Mouse (Mus musculus) liver, embryonic 11.5 days (tissue): ENCODE results near the gene Hmg20b. TPM values are rescaled to one million over a fixed set of nuclear protein-coding genes. Genes with fewer than 3 reads are reported as not detected.
A peak's percentile ranks its signal among the peaks of the same experiment; 100 is the strongest.

ENCODE experiments used
- ATAC-seq: fragments of 200-750 bp; cut with Nextera tagmentation; replicated peaks from 2 replicates; pipeline ENCODE4 v1.8.0; 2017; ENCODE audit warnings: moderate number of reproducible peaks, mild to moderate bottlenecking, moderate TSS enrichment, moderate library complexity; ENCODE audit not compliant: low FRiP score
- DNase-seq: peaks from one replicate; pipeline ENCODE4 v3.0.0-alpha.2; 2017; ENCODE audit warnings: low spot score
- H3K27ac ChIP-seq: fragments of 300-500 bp; sonication (generic); 2 replicates; pipeline ENCODE4 v1.5.1; 2014; ENCODE audit warnings: mild to moderate bottlenecking, low read depth, low read length, control low read depth
- H3K27me3 ChIP-seq: fragments of 300-500 bp; sonication (generic); replicated peaks from 2 replicates; pipeline ENCODE4 v1.6.1; 2014; ENCODE audit warnings: low read length, mixed read lengths; ENCODE audit not compliant: control insufficient read depth, insufficient read depth
- H3K36me3 ChIP-seq: fragments of 300-500 bp; sonication (generic); 2 replicates; pipeline ENCODE4 v1.6.1; 2014; ENCODE audit warnings: mild to moderate bottlenecking, low read length, moderate library complexity, mixed read lengths; ENCODE audit not compliant: control insufficient read depth, insufficient read depth
- H3K4me1 ChIP-seq: fragments of 300-500 bp; sonication (generic); replicated peaks from 2 replicates; pipeline ENCODE4 v1.6.1; 2014; ENCODE audit warnings: low read length, mixed read lengths; ENCODE audit not compliant: control insufficient read depth, insufficient read depth
- H3K4me2 ChIP-seq: fragments of 300-500 bp; sonication (generic); 2 replicates; pipeline ENCODE4 v1.6.1; 2014; ENCODE audit warnings: mild to moderate bottlenecking, control low read depth, moderate library complexity
- H3K4me3 ChIP-seq: fragments of 300-500 bp; sonication (generic); 2 replicates; pipeline ENCODE4 v1.5.1; 2014; ENCODE audit warnings: low read depth, low read length, control low read depth
- H3K9ac ChIP-seq: fragments of 300-500 bp; sonication (generic); 2 replicates; pipeline ENCODE4 v1.6.1; 2014; ENCODE audit warnings: low read depth, low read length, control low read depth
- H3K9me3 ChIP-seq: fragments of 300-500 bp; sonication (generic); 2 replicates; pipeline ENCODE4 v1.6.1; 2016; ENCODE audit warnings: low read length, inconsistent platforms, mixed read lengths; ENCODE audit not compliant: control insufficient read depth
- WGBS: fragments of 180-500 bp; shearing (Covaris S2); extraction: QIAGEN DNeasy Blood & Tissue Kit; methylation state at CpG from one replicate; pipeline ENCODE4 v1.1.7; 2014; 5-methylcytosine and 5-hydroxymethylcytosine counted together
- polyA plus RNA-seq: library from polyadenylated mRNA; unstranded; fragments of >200 nt; fragmentation: Nextera tagmentation; extraction: Ambion mirVana; gene quantifications from 2 replicates; pipeline ENCODE4 v1.2.1, GENCODE M21; 2014

The Hmg20b gene
- polyA plus RNA-seq, 1 experiment from 2014 or later: 68.6 TPM

GRCm38 (mm10) chr10:81330007-81330406 lies 20.3 kb downstream of the Hmg20b start:
- H3K9ac ChIP-seq: no peak overlapping the region
- peak overlapping the region; percentile 60; the same call in 1 of the 2 replicates for H3K27ac ChIP-seq

DNA sequence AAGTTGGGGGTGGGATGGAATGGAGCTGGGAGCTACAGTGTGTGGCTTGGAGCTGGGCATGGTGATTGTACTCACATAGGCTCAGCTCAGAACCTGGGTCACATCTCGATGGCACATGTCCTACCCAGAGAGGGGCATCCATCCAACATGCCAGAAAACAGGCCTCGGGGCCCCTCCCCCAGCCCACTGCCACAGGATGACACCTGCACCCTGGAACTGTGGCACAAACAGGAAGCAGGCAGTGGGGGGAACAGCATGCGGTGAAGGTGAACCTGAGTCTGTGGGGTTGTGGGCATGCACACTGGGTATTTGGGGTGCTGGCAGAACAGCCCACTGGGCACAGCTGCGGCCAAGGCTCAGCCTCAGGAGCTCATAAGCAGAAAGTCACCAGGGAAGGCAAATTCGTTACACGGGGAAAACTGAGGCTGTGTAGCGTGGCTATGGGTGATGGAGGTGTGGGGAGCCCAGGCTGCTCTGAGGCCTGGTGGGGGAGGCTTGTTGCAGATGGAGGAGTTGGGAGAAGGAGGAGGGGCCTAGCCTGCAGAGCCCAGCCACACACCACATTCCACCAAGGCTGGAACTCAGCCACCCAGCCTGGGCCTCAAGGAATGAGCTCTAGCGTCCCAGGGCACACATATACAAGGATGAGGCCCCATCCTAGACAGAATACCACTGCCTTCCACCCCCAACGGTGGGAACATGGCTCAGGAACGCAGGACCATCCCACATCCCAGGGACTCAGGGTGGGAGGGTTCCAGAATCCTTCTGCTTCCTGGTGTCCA lies 20.9 kb downstream of the Hmg20b start:
- 62% methylated on average over 10 of the region's 10 CpGs for WGBS
- peak overlapping the region; percentile 60 for H3K27ac ChIP-seq
- no peak overlapping the region; the same call in 1 of the 2 replicates for H3K9ac ChIP-seq
- H3K4me3 ChIP-seq: peak overlapping the region; percentile 16; the same call in 1 of the 2 replicates
- peaks cover 27% of the 10 kb centered on the region for H3K36me3 ChIP-seq
- H3K9me3 ChIP-seq: no peaks in the 10 kb centered on the region
- no peak for ATAC-seq
- peaks cover 11% of the 10 kb centered on the region for H3K27me3 ChIP-seq
- no peak for DNase-seq
- H3K4me2 ChIP-seq: peak overlapping the region; percentile 40
- peaks cover 34% of the 10 kb centered on the region for H3K4me1 ChIP-seq

More at GRCm38 (mm10) chr10:81330007-81330406, 20.3 kb downstream of the Hmg20b start:
- H3K9me3 ChIP-seq: no peaks in the 10 kb centered on the region
- ATAC-seq (no peak), DNase-seq (no peak)
- peaks cover 11% of the 10 kb centered on the region for H3K27me3 ChIP-seq
- 57% methylated on average over 4 of the region's 4 CpGs for WGBS
- no peak overlapping the region for H3K4me3 ChIP-seq
- peaks cover 34% of the 10 kb centered on the region for H3K4me1 ChIP-seq
- peak overlapping the region; percentile 11; the same call in 1 of the 2 replicates for H3K4me2 ChIP-seq
- peaks cover 21% of the 10 kb centered on the region for H3K36me3 ChIP-seq

DNA sequence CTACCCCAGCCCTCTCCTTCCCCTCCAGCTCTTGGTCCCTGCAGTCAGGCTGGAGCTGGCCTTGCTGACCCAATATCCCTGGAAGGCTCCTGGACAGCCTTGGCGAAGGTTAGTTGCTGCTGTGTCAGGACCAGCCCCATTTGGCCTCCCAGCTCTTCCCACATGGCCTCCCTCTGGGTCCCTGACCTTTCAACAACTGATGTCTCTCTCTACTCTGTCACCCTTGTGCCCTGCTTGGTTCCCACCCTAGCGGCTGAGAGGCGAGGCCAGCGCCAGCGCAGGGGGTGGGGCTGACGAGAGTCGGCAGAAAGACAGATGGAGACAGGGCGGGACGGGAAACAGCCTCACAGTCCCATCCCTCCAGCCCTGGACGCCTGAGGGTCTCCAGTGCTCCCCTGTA lies 21.9 kb downstream of the Hmg20b start, which contains the start of gene Tbxa2r:
Gene Tbxa2r, plus strand, starts transcription at position 346 of the 400 bp plus-strand sequence.
- Histone ChIP-seq H3K4me1 (peaks cover 34% of the 10 kb centered on the region), H3K27me3 (peaks cover 11% of the 10 kb centered on the region), H3K36me3 (peaks cover 37% of the 10 kb centered on the region), H3K27ac (peak within 1 kb of the TSS; percentile 73), H3K9ac (peak within 1 kb of the TSS; percentile 11; the same call in 1 of the 2 replicates), H3K9me3 (no peaks in the 10 kb centered on the region), H3K4me3 (peak within 1 kb of the TSS; percentile 16; the same call in 1 of the 2 replicates), H3K4me2 (peak within 1 kb of the TSS; percentile 40)
- peak; percentile 54 for ATAC-seq
- peak; percentile 61 for DNase-seq
- WGBS: 8% methylated on average over 10 of the region's 10 CpGs

GRCm38 (mm10) chr10:81327959-81328358 lies 22.3 kb downstream of the Hmg20b start:
- Histone ChIP-seq H3K4me2 (peak overlapping the region; percentile 40), H3K27me3 (peaks cover 8% of the 10 kb centered on the region), H3K27ac (peak overlapping the region; percentile 73), H3K9ac (0 out of 2 replicates have a peak overlapping the region, but pooled peaks have one; percentile 11), H3K9me3 (no peaks in the 10 kb centered on the region), H3K36me3 (peaks cover 42% of the 10 kb centered on the region), H3K4me1 (peaks cover 34% of the 10 kb centered on the region), H3K4me3 (no peak overlapping the region)
- no peak for DNase-seq
- ATAC-seq: peak; percentile 33
- 19% methylated on average over 2 of the region's 2 CpGs for WGBS

DNA sequence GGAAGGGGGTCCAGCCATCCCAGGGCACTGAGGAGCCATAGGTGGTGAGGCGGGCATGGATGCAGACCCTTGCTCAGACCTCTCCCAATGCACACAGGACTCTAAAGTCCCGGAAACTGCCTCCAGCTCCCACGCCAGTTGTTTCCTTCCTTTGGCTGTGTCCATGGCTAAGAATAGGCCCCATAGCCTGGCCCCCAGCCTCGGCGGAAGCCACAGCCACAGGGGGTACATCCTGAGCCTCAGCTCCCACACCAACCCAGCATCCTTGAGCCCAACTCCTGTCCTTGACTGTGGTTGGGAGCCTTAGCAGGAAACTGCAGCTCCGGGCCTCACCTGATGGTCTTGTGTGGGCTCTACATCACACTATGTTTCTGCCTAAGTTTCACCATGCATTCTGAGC lies 23.4 kb downstream of the Hmg20b start:
- 0 out of 2 replicates have a peak overlapping the region, but pooled peaks have one; percentile 20 for H3K9ac ChIP-seq
- H3K27me3 ChIP-seq: no peaks in the 10 kb centered on the region; the same call in 1 of the 2 replicates
- H3K36me3 ChIP-seq: peaks cover 50% of the 10 kb centered on the region
- peak overlapping the region; percentile 70 for H3K27ac ChIP-seq
- peak overlapping the region; percentile 24 for H3K4me2 ChIP-seq
- H3K4me3 ChIP-seq: no peak overlapping the region
- ATAC-seq (peak; percentile 26; the same call in 1 of the 2 replicates), DNase-seq (no peak)
- peaks cover 36% of the 10 kb centered on the region for H3K4me1 ChIP-seq
- WGBS: 53% methylated on average over 6 of the region's 6 CpGs
- no peaks in the 10 kb centered on the region for H3K9me3 ChIP-seq

DNA sequence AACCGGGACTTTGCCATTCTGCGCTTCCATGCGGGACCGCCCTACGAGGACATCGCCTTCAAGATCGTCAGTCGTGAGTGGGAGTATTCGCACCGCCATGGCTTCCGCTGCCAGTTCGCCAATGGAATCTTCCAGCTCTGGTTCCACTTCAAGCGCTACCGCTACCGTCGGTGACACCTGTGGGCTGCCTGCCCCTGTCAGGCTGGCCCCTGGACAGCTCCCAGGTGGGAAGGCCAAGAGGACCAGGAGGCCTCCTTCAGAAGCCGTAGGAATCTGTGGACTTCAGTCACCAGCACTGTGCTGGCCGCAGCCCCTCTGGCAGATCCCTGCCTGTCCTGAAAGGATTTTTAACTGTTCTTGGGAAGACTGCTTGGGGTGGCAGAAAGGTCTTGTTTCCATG lies 24.5 kb downstream of the Hmg20b start:
- Histone ChIP-seq H3K9ac (no peak overlapping the region), H3K4me2 (no peak overlapping the region), H3K36me3 (peaks cover 50% of the 10 kb centered on the region), H3K4me1 (peaks cover 39% of the 10 kb centered on the region), H3K27me3 (no peaks in the 10 kb centered on the region), H3K27ac (peak overlapping the region; percentile 70; the same call in 1 of the 2 replicates), H3K4me3 (no peak overlapping the region), H3K9me3 (no peaks in the 10 kb centered on the region)
- ATAC-seq (no peak), DNase-seq (no peak)
- WGBS: 91% methylated on average over 18 of the region's 18 CpGs

- 93% methylated on average over 21 of the region's 21 CpGs for WGBS
Measured at GRCm38 (mm10) chr10:81325176-81325575, 25.1 kb downstream of the Hmg20b start.

DNA sequence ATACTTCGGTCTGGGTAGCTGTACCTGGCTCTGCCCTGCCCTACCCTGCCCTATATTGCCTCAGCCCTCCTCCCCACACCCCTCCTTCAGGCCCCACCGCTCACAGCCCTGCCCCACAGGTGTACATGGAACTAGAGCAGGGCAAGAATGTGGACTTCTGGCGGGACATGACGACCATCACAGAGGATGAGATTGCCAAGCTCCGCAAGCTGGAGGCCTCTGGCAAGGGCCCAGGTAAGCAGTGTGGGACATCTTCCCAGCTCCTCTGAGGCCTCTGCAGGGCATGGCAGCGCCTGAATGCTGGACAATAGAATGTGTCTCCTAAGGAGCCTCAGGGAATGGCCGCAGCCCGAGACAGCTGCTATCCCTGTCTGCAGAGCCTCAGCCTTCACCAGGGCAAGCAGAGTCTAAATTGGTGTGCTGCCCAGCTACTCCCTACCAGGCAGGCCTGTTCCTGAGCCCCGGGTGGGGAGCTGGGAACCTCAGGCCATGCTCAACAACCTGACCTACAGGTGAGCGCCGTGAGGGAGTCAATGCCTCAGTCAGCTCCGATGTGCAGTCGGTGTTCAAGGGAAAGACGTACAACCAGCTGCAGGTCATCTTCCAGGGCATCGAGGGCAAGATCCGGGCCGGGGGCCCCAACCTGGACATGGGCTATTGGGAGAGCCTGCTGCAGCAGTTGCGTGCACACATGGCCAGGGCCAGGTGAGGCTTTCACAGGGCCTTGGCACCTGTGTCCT lies 26.3 kb downstream of the Hmg20b start:
- Histone ChIP-seq H3K36me3 (peaks cover 50% of the 10 kb centered on the region), H3K27ac (no peak overlapping the region), H3K4me2 (no peak overlapping the region), H3K4me3 (no peak overlapping the region), H3K4me1 (peaks cover 40% of the 10 kb centered on the region), H3K9me3 (no peaks in the 10 kb centered on the region), H3K9ac (no peak overlapping the region), H3K27me3 (no peaks in the 10 kb centered on the region)
- ATAC-seq (no peak), DNase-seq (no peak)
- 96% methylated on average over 18 of the region's 18 CpGs for WGBS

More at GRCm38 (mm10) chr10:81325176-81325575, 25.1 kb downstream of the Hmg20b start:
- Histone ChIP-seq H3K9me3 (no peaks in the 10 kb centered on the region), H3K27ac (no peak overlapping the region), H3K27me3 (no peaks in the 10 kb centered on the region), H3K4me1 (peaks cover 39% of the 10 kb centered on the region), H3K4me3 (no peak overlapping the region), H3K9ac (no peak overlapping the region), H3K36me3 (peaks cover 50% of the 10 kb centered on the region), H3K4me2 (no peak overlapping the region)
- no peak for DNase-seq
- ATAC-seq: no peak
